Mouse (Mus musculus) C2C12 (cell line): ENCODE results near the gene Rorc.

Experiments used
- CEBPB ChIP-seq: IDR thresholded peaks from one replicate; pipeline ENCODE4 v1.6.1; 2011; ENCODE audit warnings: low read depth, mild to moderate bottlenecking, control low read depth, moderate library complexity
- CTCF ChIP-seq: IDR thresholded peaks from one replicate; pipeline ENCODE4 v1.5.1; 2011; ENCODE audit not compliant: control insufficient read depth, insufficient read depth, insufficient read length

DNA sequence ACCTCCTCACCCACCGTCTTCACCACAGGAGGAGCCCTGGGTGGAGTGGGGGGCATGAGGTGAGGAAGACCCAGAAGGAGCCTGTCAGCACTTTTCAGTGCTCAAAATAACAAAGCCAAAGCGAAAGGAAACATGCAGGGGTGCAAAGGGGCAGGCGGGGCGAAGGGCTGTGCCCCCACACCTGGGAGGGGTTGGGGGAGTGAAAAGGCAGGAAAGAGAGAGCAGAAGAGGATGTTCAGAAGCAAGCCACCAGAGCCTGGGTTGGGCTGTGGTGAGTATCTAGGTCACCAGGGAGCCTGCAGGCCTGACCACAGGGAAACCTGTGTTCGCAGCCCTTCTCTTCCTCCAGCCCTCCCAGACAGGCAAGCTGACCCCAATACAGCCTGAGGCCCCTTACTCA lies 15.5 kb downstream of the Rorc start:
- TF ChIP-seq CTCF (no peak), CEBPB (no peak)
